Mouse (Mus musculus) thymus, adult 2 months (tissue): ENCODE measurements at regions not wholly inside any gene's neighbourhood (a gene's known extent, or its start where the extent isn't known, plus 50 kb on each side); places are given as distances from the start of the nearest gene placed in this dataset.

Experiments used
- CTCF ChIP-seq: fragments of 200-500 bp; IDR thresholded peaks from 2 replicates; pipeline ENCODE4 v1.5.1; 2012; ENCODE audit warnings: mild to moderate bottlenecking, control low read depth, low read length, moderate library complexity, borderline replicate concordance; ENCODE audit not compliant: control insufficient read depth, poor library complexity, insufficient read depth; ENCODE audit errors: extremely low read depth
- POLR2A ChIP-seq: fragments of 200-500 bp; IDR thresholded peaks from 2 replicates; pipeline ENCODE4 v1.6.1; 2012; ENCODE audit warnings: mild to moderate bottlenecking, low read length, control low read depth, moderate library complexity; ENCODE audit not compliant: control insufficient read depth, poor library complexity, insufficient read depth; ENCODE audit errors: extremely low read depth

DNA sequence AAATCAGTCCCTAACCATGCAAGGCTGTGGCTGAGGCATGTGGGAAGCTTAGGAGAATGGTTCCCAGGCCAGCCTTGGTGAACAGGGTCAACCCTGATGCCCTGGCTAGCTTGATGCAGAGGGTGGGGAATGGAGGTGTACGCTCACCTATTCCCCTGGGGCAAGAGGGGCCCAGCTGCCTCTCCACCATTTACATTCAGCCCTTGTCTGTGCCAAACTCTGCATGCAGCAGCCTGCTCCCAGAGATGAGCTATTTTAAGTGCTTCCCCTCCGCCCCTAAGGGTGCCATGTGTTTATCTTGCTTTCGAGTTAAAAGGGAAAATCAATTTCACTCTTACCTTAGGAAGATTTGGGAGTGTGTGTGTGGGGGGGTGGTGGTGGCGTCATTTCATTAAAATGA is 59.7 kb upstream of the Grik3 start:
- TF ChIP-seq CTCF (no peak), POLR2A (no peak)
